Mouse (Mus musculus) liver, postnatal 0 days (tissue): ENCODE measurements at regions not wholly inside any gene's neighbourhood (a gene's known extent, or its start where the extent isn't known, plus 50 kb on each side); places are given as distances from the start of the nearest gene placed in this dataset.

Experiments used
- ATAC-seq: fragments of 200-750 bp; cut with Nextera tagmentation; 2 replicates; pipeline ENCODE4 v1.8.0; 2017; ENCODE audit warnings: mild to moderate bottlenecking, moderate library complexity
- DNase-seq: peaks from one replicate; pipeline ENCODE4 v3.0.0-alpha.2; 2016
- H3K27ac ChIP-seq: fragments of 300-500 bp; sonication (generic); 2 replicates; pipeline ENCODE4 v1.5.1; 2014; ENCODE audit warnings: antibody characterized with exemption, moderate library complexity, mild to moderate bottlenecking, low read depth
- H3K27me3 ChIP-seq: fragments of 300-500 bp; sonication (generic); 2 replicates; pipeline ENCODE4 v1.6.1; 2014; ENCODE audit warnings: low read length, control low read depth, mixed read lengths; ENCODE audit not compliant: insufficient read depth
- H3K36me3 ChIP-seq: fragments of 300-500 bp; sonication (generic); replicated peaks from 2 replicates; pipeline ENCODE4 v1.6.1; 2014; ENCODE audit warnings: mild to moderate bottlenecking, control low read depth, low read length, moderate library complexity, mixed read lengths; ENCODE audit not compliant: insufficient read depth
- H3K4me1 ChIP-seq: fragments of 300-500 bp; sonication (generic); 2 replicates; pipeline ENCODE4 v1.6.1; 2014; ENCODE audit warnings: antibody characterized with exemption, mild to moderate bottlenecking, control low read depth; ENCODE audit not compliant: insufficient read depth
- H3K4me2 ChIP-seq: fragments of 300-500 bp; sonication (generic); 2 replicates; pipeline ENCODE4 v1.6.1; 2014; ENCODE audit warnings: low read depth, mild to moderate bottlenecking, low read length, moderate library complexity, mixed read lengths
- H3K4me3 ChIP-seq: fragments of 300-500 bp; sonication (generic); 2 replicates; pipeline ENCODE4 v1.5.1; 2014; ENCODE audit warnings: low read depth, low read length
- H3K9ac ChIP-seq: fragments of 300-500 bp; sonication (generic); replicated peaks from 2 replicates; pipeline ENCODE4 v1.6.1; 2014; ENCODE audit warnings: mild to moderate bottlenecking, moderate library complexity
- H3K9me3 ChIP-seq: fragments of 300-500 bp; sonication (generic); 2 replicates; pipeline ENCODE4 v1.6.1; 2016; ENCODE audit warnings: mild to moderate bottlenecking, control low read depth, low read length, mixed read lengths
- CTCF ChIP-seq: sonication (generic); IDR thresholded peaks from 2 replicates; pipeline ENCODE4 v1.5.1; 2016; ENCODE audit warnings: antibody characterized with exemption, low read depth
- EP300 ChIP-seq: IDR thresholded peaks from 2 replicates; pipeline ENCODE4 v1.6.1; 2016; ENCODE audit warnings: antibody characterized with exemption, low read depth, mild to moderate bottlenecking
- WGBS: fragments of 180-500 bp; shearing (Covaris S2); extraction: QIAGEN DNeasy Blood & Tissue Kit; methylation state at CpG from one replicate; pipeline ENCODE4 v1.1.7; 2014; ENCODE audit not compliant: insufficient replicate concordance; 5-methylcytosine and 5-hydroxymethylcytosine counted together

GRCm38 (mm10) chr13:107933598-107934571 is 110.4 kb upstream of the Smim15 start:
- no peaks in the 10 kb centered on the region for H3K36me3 ChIP-seq
- no peak overlapping the region for H3K9ac ChIP-seq
- no peak for DNase-seq
- TF ChIP-seq CTCF (peak; percentile 16; the same call in 1 of the 2 replicates), EP300 (no peak)
- H3K27ac ChIP-seq = no peak overlapping the region
- H3K27me3 ChIP-seq = no peaks in the 10 kb centered on the region
- ATAC-seq = no peak
- no peaks in the 10 kb centered on the region for H3K9me3 ChIP-seq
- no peak overlapping the region for H3K4me3 ChIP-seq
- 40% methylated on average over 17 of the region's 17 CpGs for WGBS
- H3K4me1 ChIP-seq = no peaks in the 10 kb centered on the region
- H3K4me2 ChIP-seq = peak overlapping the region; percentile 37

DNA sequence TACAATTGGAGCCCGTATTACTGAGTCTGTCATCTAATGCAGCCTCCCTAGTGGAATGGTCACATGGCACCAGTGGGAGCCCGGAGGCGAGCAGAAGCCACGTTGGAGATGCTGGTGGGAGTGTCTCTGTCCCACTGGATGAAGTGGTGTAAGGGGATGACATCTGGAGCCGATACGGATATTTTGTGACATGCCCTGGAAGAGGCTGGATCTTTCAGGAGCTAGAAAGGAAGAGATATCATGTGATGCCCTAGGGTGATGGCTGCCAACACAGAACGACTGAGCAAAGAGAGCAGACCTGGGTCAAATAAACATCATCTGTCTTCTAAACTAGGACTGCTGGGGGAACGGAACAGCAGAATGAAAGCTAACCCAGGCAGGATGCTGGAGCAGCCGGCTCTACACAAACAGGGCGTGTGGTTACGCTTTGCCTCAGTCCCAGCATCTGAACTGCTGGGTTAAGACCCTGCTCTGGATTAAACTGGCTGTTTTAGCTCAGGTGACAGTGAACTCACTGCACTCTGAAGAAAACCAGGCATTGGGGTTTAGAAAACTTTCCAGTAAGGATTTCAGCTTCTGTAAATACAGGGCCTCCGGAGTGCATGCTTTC is 111.7 kb upstream of the Smim15 start:
- H3K27me3 ChIP-seq = no peaks in the 10 kb centered on the region
- WGBS = 71% methylated on average over 12 of the region's 12 CpGs
- H3K27ac ChIP-seq = no peak overlapping the region
- H3K9me3 ChIP-seq = no peaks in the 10 kb centered on the region
- no peak overlapping the region for H3K4me3 ChIP-seq
- DNase-seq (no peak), ATAC-seq (no peak)
- no peaks in the 10 kb centered on the region for H3K36me3 ChIP-seq
- H3K4me1 ChIP-seq = no peaks in the 10 kb centered on the region
- no peak overlapping the region for H3K9ac ChIP-seq
- no peak overlapping the region for H3K4me2 ChIP-seq
- TF ChIP-seq EP300 = no peak
- no peak for TF ChIP-seq CTCF

DNA sequence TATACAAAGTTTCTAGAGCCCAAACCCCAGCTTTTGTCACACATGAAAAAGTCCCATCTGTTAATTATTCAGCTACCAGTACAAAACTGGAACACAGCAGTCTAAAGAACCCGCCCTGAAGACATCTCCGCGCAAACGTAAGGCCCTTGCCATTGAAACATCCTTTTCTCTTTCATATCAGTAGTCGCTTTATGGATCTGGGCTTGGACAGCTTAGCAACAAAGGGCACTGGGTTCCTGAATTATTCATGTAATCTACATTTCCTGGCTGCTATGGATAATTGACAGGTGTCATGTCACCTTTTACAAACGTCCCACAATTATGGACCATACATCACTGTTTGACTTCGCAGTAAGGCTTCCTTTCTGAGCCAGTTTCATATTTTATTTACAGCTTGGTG is 113.0 kb upstream of the Smim15 start:
- ATAC-seq (no peak), DNase-seq (no peak)
- Histone ChIP-seq H3K4me2 (no peak overlapping the region), H3K27me3 (no peaks in the 10 kb centered on the region), H3K4me1 (no peaks in the 10 kb centered on the region), H3K4me3 (no peak overlapping the region), H3K36me3 (no peaks in the 10 kb centered on the region), H3K27ac (no peak overlapping the region), H3K9ac (no peak overlapping the region), H3K9me3 (no peaks in the 10 kb centered on the region)
- WGBS = 87% methylated on average over 7 of the region's 7 CpGs
- no peak for TF ChIP-seq CTCF

- Histone ChIP-seq H3K9me3 (no peaks in the 10 kb centered on the region), H3K27ac (no peak overlapping the region), H3K36me3 (no peaks in the 10 kb centered on the region), H3K4me1 (no peaks in the 10 kb centered on the region), H3K4me2 (no peak overlapping the region), H3K9ac (no peak overlapping the region), H3K4me3 (no peak overlapping the region), H3K27me3 (no peaks in the 10 kb centered on the region)
- DNase-seq (no peak), ATAC-seq (no peak)
- 68% methylated on average over 10 of the region's 10 CpGs for WGBS
- TF ChIP-seq EP300 (no peak), CTCF (peak; percentile 41)
Observed at GRCm38 (mm10) chr13:107927499-107928215, 116.6 kb upstream of the Smim15 start.

DNA sequence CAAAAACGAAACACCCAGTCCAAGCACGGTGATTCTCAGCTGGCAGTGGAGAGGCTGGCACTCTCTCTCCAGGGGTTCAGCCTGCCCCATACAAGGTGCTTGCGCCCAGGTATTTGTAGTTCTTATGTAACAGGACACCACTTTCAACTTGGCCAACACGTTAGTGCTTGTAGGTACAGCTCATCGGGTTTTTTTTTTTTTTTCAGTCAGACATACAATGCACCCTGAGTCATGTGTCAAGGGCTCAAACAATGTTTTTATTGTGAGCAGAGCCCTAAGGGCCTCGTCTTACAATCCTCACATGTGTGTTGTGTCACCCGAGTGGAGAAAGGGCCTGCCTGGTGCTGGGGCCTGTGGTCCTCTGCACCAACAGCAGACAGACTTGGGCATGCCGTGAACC is 118.8 kb upstream of the Smim15 start:
- H3K9ac ChIP-seq = no peak overlapping the region
- H3K36me3 ChIP-seq = no peaks in the 10 kb centered on the region
- no peaks in the 10 kb centered on the region for H3K9me3 ChIP-seq
- 77% methylated on average over 8 of the region's 8 CpGs for WGBS
- no peak for ATAC-seq
- no peaks in the 10 kb centered on the region for H3K27me3 ChIP-seq
- H3K4me3 ChIP-seq = no peak overlapping the region
- no peak overlapping the region for H3K27ac ChIP-seq
- DNase-seq = no peak
- H3K4me1 ChIP-seq = no peaks in the 10 kb centered on the region
- no peak overlapping the region for H3K4me2 ChIP-seq
- TF ChIP-seq EP300 = no peak
- TF ChIP-seq CTCF = no peak
